Mouse (Mus musculus): ENCODE measurements around the gene Cntrl. TPM values are rescaled to one million over a fixed set of nuclear protein-coding genes. Genes with fewer than 3 reads are reported as not detected.

Gene Cntrl
- polyA plus RNA-seq, 1 experiment from 2014 or later: 10.5 TPM

GRCm38 (mm10) chr2:35216701-35217100 is 107.4 kb downstream of the Cntrl start:
- H3K4me2 ChIP-seq (replicated peaks): no peak overlapping the region
- H3K4me3 ChIP-seq (replicated peaks; ENCODE audit: low read length): no peak overlapping the region
- H3K27ac ChIP-seq: no peak overlapping the region
- H3K9me3 ChIP-seq (ENCODE audit: control insufficient read depth, low read length): no peaks in the 10 kb centered on the region
- peaks cover 7% of the 10 kb centered on the region for H3K4me1 ChIP-seq (replicated peaks; ENCODE audit: control insufficient read depth, insufficient read depth, low read length)
- DNase-seq (ENCODE audit: low spot score) (no peak), ATAC-seq (ENCODE audit: low FRiP score) (no peak)
- WGBS: 98% methylated on average over 2 of the region's 2 CpGs
- no peaks in the 10 kb centered on the region for H3K36me3 ChIP-seq (replicated peaks; ENCODE audit: control insufficient read depth, insufficient read depth)
- H3K27me3 ChIP-seq (ENCODE audit: control insufficient read depth, insufficient read depth, low read length): no peaks in the 10 kb centered on the region
- no peak overlapping the region for H3K9ac ChIP-seq

GRCm38 (mm10) chr2:35218736-35219135 is 109.4 kb downstream of the Cntrl start:
- H3K27ac ChIP-seq: no peak overlapping the region
- WGBS: 99% methylated on average over 3 of the region's 3 CpGs

GRCm38 (mm10) chr2:35222822-35223391 is 113.6 kb downstream of the Cntrl start:
- Histone ChIP-seq H3K9me3 (ENCODE audit: control insufficient read depth, low read length) (no peaks in the 10 kb centered on the region), H3K36me3 (replicated peaks; ENCODE audit: control insufficient read depth, insufficient read depth) (no peaks in the 10 kb centered on the region), H3K4me1 (replicated peaks; ENCODE audit: control insufficient read depth, insufficient read depth, low read length) (no peaks in the 10 kb centered on the region), H3K27ac (no peak overlapping the region; the same call in 1 of the 2 replicates), H3K4me3 (replicated peaks; ENCODE audit: low read length) (no peak overlapping the region), H3K9ac (no peak overlapping the region), H3K27me3 (ENCODE audit: control insufficient read depth, insufficient read depth, low read length) (no peaks in the 10 kb centered on the region), H3K4me2 (replicated peaks) (no peak overlapping the region)
- WGBS: 72% methylated on average over 6 of the region's 6 CpGs
- DNase-seq (ENCODE audit: low spot score) (no peak), ATAC-seq (ENCODE audit: low FRiP score) (no peak)

More at GRCm38 (mm10) chr2:35218736-35219135, 109.4 kb downstream of the Cntrl start:
- Histone ChIP-seq H3K9me3 (ENCODE audit: control insufficient read depth, low read length) (no peaks in the 10 kb centered on the region), H3K4me2 (replicated peaks) (no peak overlapping the region), H3K4me3 (replicated peaks; ENCODE audit: low read length) (no peak overlapping the region), H3K36me3 (replicated peaks; ENCODE audit: control insufficient read depth, insufficient read depth) (no peaks in the 10 kb centered on the region), H3K4me1 (replicated peaks; ENCODE audit: control insufficient read depth, insufficient read depth, low read length) (peaks cover 7% of the 10 kb centered on the region), H3K27me3 (ENCODE audit: control insufficient read depth, insufficient read depth, low read length) (no peaks in the 10 kb centered on the region), H3K9ac (no peak overlapping the region)
- DNase-seq (ENCODE audit: low spot score) (no peak), ATAC-seq (ENCODE audit: low FRiP score) (no peak)

DNA sequence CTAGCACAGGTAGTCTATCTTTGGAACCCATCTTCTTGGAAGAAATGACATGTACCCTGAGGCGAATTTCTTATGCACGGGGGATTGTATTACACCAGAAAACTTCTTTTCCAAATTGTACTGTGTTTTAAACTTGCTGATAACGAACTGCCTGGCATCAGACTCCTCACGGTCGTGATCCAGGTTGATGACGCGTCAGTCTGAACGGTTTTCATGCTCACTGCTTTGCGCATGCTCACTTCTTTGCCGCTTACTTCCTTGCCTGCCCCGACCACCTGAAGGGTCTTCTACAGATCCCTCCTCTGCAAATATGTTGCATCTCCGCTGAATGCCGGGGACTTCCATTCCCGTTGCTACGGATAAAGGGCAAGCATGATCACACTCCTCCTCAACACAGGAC is 115.0 kb downstream of the Cntrl start:
- no peaks in the 10 kb centered on the region for H3K27me3 ChIP-seq (ENCODE audit: control insufficient read depth, insufficient read depth, low read length)
- no peaks in the 10 kb centered on the region for H3K4me1 ChIP-seq (replicated peaks; ENCODE audit: control insufficient read depth, insufficient read depth, low read length)
- no peak for DNase-seq (ENCODE audit: low spot score)
- no peak overlapping the region for H3K4me2 ChIP-seq (replicated peaks)
- ATAC-seq (ENCODE audit: low FRiP score): no peak
- H3K27ac ChIP-seq: no peak overlapping the region
- H3K36me3 ChIP-seq (replicated peaks; ENCODE audit: control insufficient read depth, insufficient read depth): no peaks in the 10 kb centered on the region
- H3K9me3 ChIP-seq (ENCODE audit: control insufficient read depth, low read length): no peaks in the 10 kb centered on the region
- WGBS: 91% methylated on average over 15 of the region's 15 CpGs
- H3K9ac ChIP-seq: no peak overlapping the region
- no peak overlapping the region for H3K4me3 ChIP-seq (replicated peaks; ENCODE audit: low read length)

GRCm38 (mm10) chr2:35228145-35228544 is 118.9 kb downstream of the Cntrl start:
- 54% methylated on average over 4 of the region's 4 CpGs for WGBS
- Histone ChIP-seq H3K27ac (no peak overlapping the region), H3K9ac (no peak overlapping the region), H3K9me3 (ENCODE audit: control insufficient read depth, low read length) (no peaks in the 10 kb centered on the region), H3K36me3 (replicated peaks; ENCODE audit: control insufficient read depth, insufficient read depth) (no peaks in the 10 kb centered on the region), H3K4me3 (replicated peaks; ENCODE audit: low read length) (no peak overlapping the region), H3K4me2 (replicated peaks) (no peak overlapping the region), H3K4me1 (replicated peaks; ENCODE audit: control insufficient read depth, insufficient read depth, low read length) (no peaks in the 10 kb centered on the region), H3K27me3 (ENCODE audit: control insufficient read depth, insufficient read depth, low read length) (no peaks in the 10 kb centered on the region)
- ATAC-seq (ENCODE audit: low FRiP score) (no peak), DNase-seq (ENCODE audit: low spot score) (no peak)

Other genes with a start within 250 kb of the Cntrl start
- 0.21 and 0.37 TPM in 2 replicates for gene Cutal, start 235.1 kb upstream of the Cntrl start, polyA plus RNA-seq (2014; fragmentation: Nextera tagmentation; extraction: Ambion mirVana)
- gene Psmd5, start 234.5 kb upstream of the Cntrl start, polyA plus RNA-seq (2014; fragmentation: Nextera tagmentation; extraction: Ambion mirVana): 107 and 114 TPM in 2 replicates
- gene Phf19, start 195.5 kb upstream of the Cntrl start, polyA plus RNA-seq (2014; fragmentation: Nextera tagmentation; extraction: Ambion mirVana): 1.8 and 4.1 TPM in 2 replicates
- 1.2 and 2.0 TPM in 2 replicates for gene Traf1, start 147.7 kb upstream of the Cntrl start, polyA plus RNA-seq (2014; fragmentation: Nextera tagmentation; extraction: Ambion mirVana)
- 0.44 and 0.46 TPM in 2 replicates for gene Hc, start 48.1 kb upstream of the Cntrl start, polyA plus RNA-seq (2014; fragmentation: Nextera tagmentation; extraction: Ambion mirVana)
- 0.20 and 0.51 TPM in 2 replicates for gene AI182371, start 7.9 kb upstream of the Cntrl start, polyA plus RNA-seq (2014; fragmentation: Nextera tagmentation; extraction: Ambion mirVana)
- gene Rab14, start 91.6 kb downstream of the Cntrl start, polyA plus RNA-seq (2014; fragmentation: Nextera tagmentation; extraction: Ambion mirVana): 359 and 375 TPM in 2 replicates
- gene Gsn, start 146.9 kb downstream of the Cntrl start, polyA plus RNA-seq (2014; fragmentation: Nextera tagmentation; extraction: Ambion mirVana): 30.2 and 31.4 TPM in 2 replicates
- gene Stom, start 227.5 kb downstream of the Cntrl start, polyA plus RNA-seq (2014; fragmentation: Nextera tagmentation; extraction: Ambion mirVana): 24.4 and 26.7 TPM in 2 replicates